Mouse (Mus musculus) ovary, postnatal 10 days (tissue): ENCODE measurements around the gene Tubg1.
A peak's percentile ranks its signal among the peaks of the same experiment; 100 is the strongest.

Experiments used
- DNase-seq: peaks from one replicate; pipeline ENCODE4 v3.0.0; 2022; ENCODE audit warnings: low spot score

Gene Tubg1

GRCm38 (mm10) chr11:101119761-101120544 lies at the start of gene Tubg1, which contains the start of gene Retreg3:
Tubg1 (plus strand) TSS chr11:101119938.
Retreg3 (minus strand) TSS chr11:101119893.
- peak; percentile 94 for DNase-seq

- DNase-seq, result no peak
Measured at GRCm38 (mm10) chr11:101070189-101070527, 49.6 kb upstream of the Tubg1 start.

- no peak for DNase-seq
Measured at GRCm38 (mm10) chr11:101070987-101071386, 48.8 kb upstream of the Tubg1 start.

- DNase-seq, result no peak
Measured at GRCm38 (mm10) chr11:101071810-101072428, 47.8 kb upstream of the Tubg1 start.

- DNase-seq, result no peak
Measured at GRCm38 (mm10) chr11:101078121-101078520, 41.6 kb upstream of the Tubg1 start, which contains the start of gene Hsd17b1. Hsd17b1 (plus strand) TSS chr11:101078411.

- no peak for DNase-seq
Measured at GRCm38 (mm10) chr11:101079746-101080145, 40.0 kb upstream of the Tubg1 start.

- DNase-seq, result no peak
Measured at GRCm38 (mm10) chr11:101080421-101080820, 39.3 kb upstream of the Tubg1 start.

GRCm38 (mm10) chr11:101081659-101082058 lies 38.1 kb upstream of the Tubg1 start:
- no peak for DNase-seq

- DNase-seq, result peak; percentile 53
Measured at GRCm38 (mm10) chr11:101082208-101083082, 37.3 kb upstream of the Tubg1 start, which contains the start of gene Coasy. Coasy (plus strand) TSS chr11:101082565.

- no peak for DNase-seq
Measured at GRCm38 (mm10) chr11:101083083-101083697, 36.5 kb upstream of the Tubg1 start.

GRCm38 (mm10) chr11:101084246-101084645 lies 35.5 kb upstream of the Tubg1 start:
- no peak for DNase-seq

- no peak for DNase-seq
Measured at GRCm38 (mm10) chr11:101084811-101085210, 34.9 kb upstream of the Tubg1 start.

GRCm38 (mm10) chr11:101085617-101086322 lies 34.0 kb upstream of the Tubg1 start:
- no peak for DNase-seq

GRCm38 (mm10) chr11:101086323-101086674 lies 33.4 kb upstream of the Tubg1 start:
- DNase-seq, result no peak

- DNase-seq, result peak; percentile 69
Measured at GRCm38 (mm10) chr11:101086756-101087681, 32.7 kb upstream of the Tubg1 start, which contains the start of gene Mlx. Mlx (plus strand) TSS chr11:101087277.

GRCm38 (mm10) chr11:101087682-101088055 lies 32.1 kb upstream of the Tubg1 start:
- no peak for DNase-seq

- no peak for DNase-seq
Measured at GRCm38 (mm10) chr11:101089931-101090330, 29.8 kb upstream of the Tubg1 start.

GRCm38 (mm10) chr11:101094930-101095313 lies 24.8 kb upstream of the Tubg1 start:
- DNase-seq, result no peak

- peak; percentile 75 for DNase-seq
Measured at GRCm38 (mm10) chr11:101095314-101096024, 24.3 kb upstream of the Tubg1 start, which contains the start of gene Psmc3ip. Psmc3ip (minus strand) TSS chr11:101095436.
